Mouse (Mus musculus) erythroblast, embryonic 14.5 days (primary cell): ENCODE results near the gene Olfml3.

Source experiments
- GATA1 ChIP-seq: IDR thresholded peaks from 2 replicates; pipeline ENCODE4 v1.6.1; 2012; ENCODE audit warnings: low read length, inconsistent platforms, mixed read lengths
- TAL1 ChIP-seq: IDR thresholded peaks from 3 replicates; pipeline ENCODE4 v1.6.1; 2012; ENCODE audit warnings: low read length, inconsistent platforms, mixed read lengths

DNA sequence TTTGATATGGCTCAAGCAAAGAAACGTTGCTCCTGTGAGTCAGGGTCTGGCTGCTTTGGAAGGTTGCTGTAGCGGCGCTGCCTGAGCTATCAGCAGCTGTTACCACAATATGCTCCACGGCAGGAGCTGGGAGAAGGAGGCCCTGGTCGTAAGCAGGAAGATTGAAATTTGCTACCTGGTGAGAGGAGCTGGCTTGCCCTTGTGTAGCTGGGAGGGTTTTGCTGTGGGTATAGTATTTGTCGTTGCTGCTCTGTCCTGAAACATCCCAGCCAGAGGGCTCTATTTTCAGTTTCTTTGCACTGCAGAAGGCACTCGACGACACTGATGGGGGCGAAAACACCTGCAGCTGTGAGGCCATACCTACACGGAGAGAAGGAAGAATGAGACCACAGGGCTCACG, 40.1 kb upstream of the Olfml3 start:
- no peak for TF ChIP-seq GATA1
- no peak for TF ChIP-seq TAL1
